Mouse (Mus musculus): Measurements from ENCODE around the gene Gcgr.

- TF ChIP-seq CTCF (IDR thresholded peaks at IDR 0.05; ENCODE audit: low read depth) = no peak
- no peak for TF ChIP-seq EP300 (optimal IDR thresholded peaks at IDR 0.05)
Observed at GRCm38 (mm10) chr11:120501018-120501417, 29.5 kb upstream of the Gcgr start.
